Mouse (Mus musculus) bone marrow macrophage, adult 2 months (primary cell): ENCODE data around the gene Tmem156.

Experiments
- CTCF ChIP-seq: IDR thresholded peaks from 2 replicates; pipeline ENCODE4 v1.5.1; 2012; ENCODE audit warnings: low read depth, mild to moderate bottlenecking, low read length, moderate library complexity
- POLR2A ChIP-seq: IDR thresholded peaks from 2 replicates; pipeline ENCODE4 v1.6.1; 2012; ENCODE audit warnings: mild to moderate bottlenecking, low read depth, low read length, borderline replicate concordance

GRCm38 (mm10) chr5:65051513-65051912 is 40.4 kb downstream of the Tmem156 start:
- TF ChIP-seq CTCF (no peak), POLR2A (no peak)
